Mouse (Mus musculus) left cerebral cortex, adult 2 months (tissue): ENCODE results near the gene Kdm4d. TPM values are rescaled to one million over a fixed set of nuclear protein-coding genes. Genes with fewer than 3 reads are reported as not detected.

Experiments used
- DNase-seq, 2 experiments: peaks; one replicate each; pipeline ENCODE4 v3.0.0; 2021 to 2022; ENCODE audit warnings: low spot score in 2 of 2, mixed read lengths in 1 of 2; ENCODE audit errors: extremely low spot score in 1 of 2
- H3K27ac ChIP-seq: fragments of 200-600 bp; 2 replicates; pipeline ENCODE4 v1.8.1; 2022
- H3K4me3 ChIP-seq: fragments of 200-600 bp; 2 replicates; pipeline ENCODE4 v1.8.1; 2022
- CTCF ChIP-seq: fragments of 200-600 bp; IDR thresholded peaks from 2 replicates; pipeline ENCODE4 v1.8.1; 2022; ENCODE audit warnings: antibody characterized with exemption, mild to moderate bottlenecking, moderate library complexity
- intact Hi-C: fragments of 180-260 bp; cut with DNase I; formaldehyde crosslinking; loops from one replicate; pipeline ENCODE4 v1.15.1; 2025
- total RNA-seq, 2 experiments: library from RNA; stranded (reverse); gene quantifications; 2 replicates each; pipeline ENCODE4 v1.2.3; 2021

Kdm4d gene
- total RNA-seq, 2 experiments from 2014 or later: 1.7 to 2.3 TPM

DNA sequence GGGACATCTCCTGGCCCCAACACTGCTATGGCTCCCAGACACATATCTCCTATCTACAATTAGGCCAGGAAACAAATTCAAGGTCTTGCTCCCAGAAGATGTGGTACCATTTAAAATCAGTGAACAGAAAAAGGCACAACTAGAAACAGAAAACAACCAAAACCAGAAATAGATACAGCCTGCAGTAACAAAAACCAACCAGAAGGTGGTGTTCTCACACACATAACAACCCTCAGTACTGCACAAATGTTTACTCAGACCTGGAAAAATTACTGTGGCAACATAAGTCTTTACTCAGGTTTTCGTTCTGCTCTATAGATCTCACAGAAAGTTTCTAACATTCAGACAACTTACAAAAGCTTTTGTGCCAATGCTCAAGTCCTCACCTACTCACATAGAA, 59.9 kb downstream of the Kdm4d start:
- Histone ChIP-seq H3K4me3 (no peak overlapping the region), H3K27ac (no peak overlapping the region)
- peak; percentile 37 for TF ChIP-seq CTCF
- DNase-seq: no peak
- intact Hi-C loops: no loop called here

DNA sequence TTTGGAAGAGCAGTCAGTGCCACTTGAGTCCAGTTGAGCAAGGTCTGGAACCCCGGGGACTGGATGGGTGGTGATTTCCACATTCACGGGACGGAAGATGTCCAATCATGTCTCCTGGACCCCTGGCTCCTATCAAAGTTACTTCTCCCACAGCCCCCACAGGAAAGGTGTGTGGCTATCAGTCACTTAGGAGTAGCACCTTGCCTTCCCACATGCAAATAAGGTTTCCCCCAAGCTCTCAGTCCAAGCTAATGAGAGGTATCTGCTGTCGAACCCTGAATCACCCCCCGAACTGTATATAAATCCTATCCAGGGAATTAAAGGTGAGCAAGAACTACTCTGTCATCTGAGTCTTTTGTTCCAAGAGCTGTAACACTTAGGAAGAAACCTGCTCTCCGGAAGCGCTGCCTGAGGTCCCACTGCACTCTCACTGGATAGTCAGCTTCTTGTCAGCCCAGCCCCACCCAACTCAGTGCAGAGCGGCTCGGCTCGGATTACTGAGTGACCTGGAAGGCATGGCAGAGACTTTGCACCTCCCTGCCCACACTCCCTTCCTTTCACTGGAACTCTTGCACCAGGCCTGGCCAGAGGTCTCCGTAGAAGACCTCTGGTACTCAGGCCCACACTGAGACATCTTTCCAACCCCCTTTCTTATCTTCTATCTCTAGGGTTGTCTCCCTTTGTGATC, 66.9 kb downstream of the Kdm4d start:
- Histone ChIP-seq H3K27ac (no peak overlapping the region), H3K4me3 (no peak overlapping the region)
- TF ChIP-seq CTCF: no peak
- intact Hi-C loops: no loop called here
- DNase-seq: no peak

Other genes with a start within 250 kb of the Kdm4d start
- 100 to 1,000 TPM; 111 to 118 TPM for gene Sesn3, start 225.4 kb downstream of the Kdm4d start, total RNA-seq
- gene Endod1, start 119.0 kb downstream of the Kdm4d start, total RNA-seq: 10 to 100 TPM; 62.1 to 62.5 TPM
- 10 to 100 TPM; 82.3 to 90.9 TPM for gene Cwc15, start 135 bp upstream of the Kdm4d start, total RNA-seq
- 10 to 100 TPM; 17.6 to 18.8 TPM for gene Amotl1, start 144.6 kb upstream of the Kdm4d start, total RNA-seq
- gene Piwil4, start 240.3 kb upstream of the Kdm4d start, total RNA-seq: not detected